Mouse (Mus musculus) kidney, adult 2 months (tissue): ENCODE data around the gene Epb41.

ENCODE experiments used
- CTCF ChIP-seq: fragments of 200-500 bp; conservative IDR thresholded peaks from 2 replicates; pipeline ENCODE4 v1.5.1; 2011; ENCODE audit warnings: low read depth, mild to moderate bottlenecking, control low read depth, low read length, moderate library complexity, mixed read lengths; ENCODE audit not compliant: insufficient read depth, insufficient read length
- POLR2A ChIP-seq: fragments of 200-500 bp; IDR thresholded peaks from one replicate; pipeline ENCODE4 v1.6.1; 2011; ENCODE audit warnings: low read depth, low read length, control low read depth

DNA sequence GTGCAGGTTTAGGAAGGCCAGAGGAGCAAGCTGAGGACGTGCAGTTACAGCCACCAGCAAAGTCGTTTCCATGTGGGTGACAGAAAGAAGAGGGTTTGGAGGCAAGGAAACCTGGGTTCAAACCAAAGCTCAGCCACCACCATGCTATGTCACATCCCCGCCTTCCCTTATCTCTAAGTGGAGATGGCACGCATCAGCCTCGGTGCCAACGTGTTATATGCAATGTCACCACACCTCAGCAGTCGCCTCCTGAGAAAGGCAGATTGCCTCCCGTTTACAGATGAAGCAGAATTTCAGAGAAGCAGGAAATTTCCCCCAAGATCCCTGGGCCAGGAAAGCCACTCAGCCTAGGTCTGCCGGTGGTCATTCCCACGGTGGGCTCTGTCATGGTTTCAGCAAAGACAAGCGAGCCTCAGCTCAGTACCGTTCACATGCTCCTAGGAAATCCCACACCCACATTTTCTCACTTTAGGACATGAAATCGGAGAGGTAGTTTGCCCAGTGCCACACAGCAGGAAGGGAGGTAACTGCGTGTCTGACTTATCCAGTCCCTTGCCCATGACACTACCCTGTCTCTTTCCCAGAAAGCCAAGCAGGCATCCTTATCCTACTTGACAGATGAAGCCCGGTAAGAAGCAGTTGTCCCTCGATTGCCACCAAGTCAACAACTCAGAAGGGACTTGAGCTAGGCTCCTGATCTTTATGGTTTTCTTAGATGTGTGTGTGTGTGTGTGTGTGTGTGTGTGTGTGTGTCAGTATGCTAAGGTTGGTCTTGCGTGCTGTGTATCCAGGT is 14.9 kb downstream of the Epb41 start:
- TF ChIP-seq CTCF: no peak
- no peak for TF ChIP-seq POLR2A
